Mouse (Mus musculus) forebrain, embryonic 16.5 days (tissue): ENCODE data around the gene Suclg1. TPM values are rescaled to one million over a fixed set of nuclear protein-coding genes. Genes with fewer than 3 reads are reported as not detected.

Experiments
- ATAC-seq: fragments of 200-750 bp; cut with Nextera tagmentation; 2 replicates; pipeline ENCODE4 v1.8.0; 2017; ENCODE audit warnings: mild to moderate bottlenecking, moderate library complexity
- H3K27ac ChIP-seq: fragments of 300-500 bp; sonication (generic); 2 replicates; pipeline ENCODE4 v1.5.1; 2014; ENCODE audit warnings: low read length, control low read depth
- H3K27me3 ChIP-seq: fragments of 300-500 bp; sonication (generic); replicated peaks from 2 replicates; pipeline ENCODE4 v1.6.1; 2014; ENCODE audit warnings: low read length; ENCODE audit not compliant: control insufficient read depth, insufficient read depth
- H3K36me3 ChIP-seq: fragments of 300-500 bp; sonication (generic); 2 replicates; pipeline ENCODE4 v1.6.1; 2014; ENCODE audit not compliant: control insufficient read depth, insufficient read depth
- H3K4me1 ChIP-seq: fragments of 300-500 bp; sonication (generic); replicated peaks from 2 replicates; pipeline ENCODE4 v1.6.1; 2014; ENCODE audit warnings: low read length; ENCODE audit not compliant: control insufficient read depth, insufficient read depth
- H3K4me2 ChIP-seq: fragments of 300-500 bp; sonication (generic); 2 replicates; pipeline ENCODE4 v1.6.1; 2014; ENCODE audit warnings: mild to moderate bottlenecking, low read length, control low read depth
- H3K4me3 ChIP-seq: fragments of 300-500 bp; sonication (generic); replicated peaks from 2 replicates; pipeline ENCODE4 v1.5.1; 2014; ENCODE audit warnings: mild to moderate bottlenecking, low read length, control low read depth
- H3K9ac ChIP-seq: fragments of 300-500 bp; sonication (generic); replicated peaks from 2 replicates; pipeline ENCODE4 v1.6.1; 2014; ENCODE audit warnings: low read depth, low read length, control low read depth
- H3K9me3 ChIP-seq: fragments of 300-500 bp; sonication (generic); 2 replicates; pipeline ENCODE4 v1.6.1; 2016; ENCODE audit warnings: low read length; ENCODE audit not compliant: control insufficient read depth
- WGBS: fragments of 180-500 bp; shearing (Covaris S2); extraction: QIAGEN DNeasy Blood & Tissue Kit; methylation state at CpG from one replicate; pipeline ENCODE4 v1.1.7; 2014; 5-methylcytosine and 5-hydroxymethylcytosine counted together
- polyA plus RNA-seq: library from polyadenylated mRNA; unstranded; fragments of >200 nt; fragmentation: Nextera tagmentation; extraction: Ambion mirVana; gene quantifications from 2 replicates; pipeline ENCODE4 v1.2.1, GENCODE M21; 2015

Gene Suclg1
- 132 and 134 TPM in 2 replicates for polyA plus RNA-seq

GRCm38 (mm10) chr6:73248237-73249048 is at the start of gene Suclg1:
TSS of gene Suclg1 (plus strand) at chr6:73248382.
- H3K27me3 ChIP-seq: no peaks in the 10 kb centered on the region
- under 1% methylated on average over 58 of the region's 58 CpGs for WGBS
- H3K36me3 ChIP-seq: no peaks in the 10 kb centered on the region
- H3K9ac ChIP-seq: peak within 1 kb of the TSS; percentile 96
- H3K9me3 ChIP-seq: no peaks in the 10 kb centered on the region
- peak within 1 kb of the TSS; percentile 100 for H3K4me3 ChIP-seq
- peak; percentile 95 for ATAC-seq
- H3K27ac ChIP-seq: peak within 1 kb of the TSS; percentile 62
- peaks cover 14% of the 10 kb centered on the region for H3K4me1 ChIP-seq
- H3K4me2 ChIP-seq: peak within 1 kb of the TSS; percentile 89

GRCm38 (mm10) chr6:73203724-73204123 is 44.5 kb upstream of the Suclg1 start:
- no peak overlapping the region for H3K4me3 ChIP-seq
- H3K9me3 ChIP-seq: no peaks in the 10 kb centered on the region
- no peak for ATAC-seq
- 75% methylated on average over 2 of the region's 2 CpGs for WGBS
- H3K4me2 ChIP-seq: no peak overlapping the region
- no peaks in the 10 kb centered on the region for H3K36me3 ChIP-seq
- no peak overlapping the region for H3K27ac ChIP-seq
- no peaks in the 10 kb centered on the region for H3K27me3 ChIP-seq
- no peaks in the 10 kb centered on the region for H3K4me1 ChIP-seq
- no peak overlapping the region for H3K9ac ChIP-seq

GRCm38 (mm10) chr6:73204937-73205336 is 43.2 kb upstream of the Suclg1 start:
- H3K4me3 ChIP-seq: no peak overlapping the region
- no peaks in the 10 kb centered on the region for H3K9me3 ChIP-seq
- H3K9ac ChIP-seq: no peak overlapping the region
- no peak overlapping the region for H3K27ac ChIP-seq
- no peak overlapping the region for H3K4me2 ChIP-seq
- no peaks in the 10 kb centered on the region for H3K4me1 ChIP-seq
- no peak for ATAC-seq
- no peaks in the 10 kb centered on the region for H3K36me3 ChIP-seq
- H3K27me3 ChIP-seq: no peaks in the 10 kb centered on the region
- 83% methylated on average over 4 of the region's 4 CpGs for WGBS

DNA sequence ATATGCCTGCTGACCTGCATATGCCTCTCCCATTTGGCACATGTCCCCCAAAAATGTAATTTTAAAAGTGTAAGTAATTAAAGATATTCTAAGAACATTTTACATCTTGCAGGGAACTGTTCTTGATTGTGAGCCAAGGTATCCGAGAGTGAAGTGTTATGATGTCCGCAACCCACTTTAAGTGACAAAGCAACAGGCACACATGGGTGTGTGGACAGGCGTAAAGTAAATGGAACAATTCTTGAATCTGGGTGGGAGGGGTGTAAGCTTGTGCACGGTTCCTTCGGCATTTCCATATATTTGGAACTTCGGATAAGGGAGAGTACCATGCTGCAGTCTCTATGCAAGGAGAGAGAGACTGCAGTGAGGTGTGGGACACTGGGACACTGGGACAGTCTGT is 38.6 kb upstream of the Suclg1 start:
- ATAC-seq: no peak
- no peaks in the 10 kb centered on the region for H3K36me3 ChIP-seq

DNA sequence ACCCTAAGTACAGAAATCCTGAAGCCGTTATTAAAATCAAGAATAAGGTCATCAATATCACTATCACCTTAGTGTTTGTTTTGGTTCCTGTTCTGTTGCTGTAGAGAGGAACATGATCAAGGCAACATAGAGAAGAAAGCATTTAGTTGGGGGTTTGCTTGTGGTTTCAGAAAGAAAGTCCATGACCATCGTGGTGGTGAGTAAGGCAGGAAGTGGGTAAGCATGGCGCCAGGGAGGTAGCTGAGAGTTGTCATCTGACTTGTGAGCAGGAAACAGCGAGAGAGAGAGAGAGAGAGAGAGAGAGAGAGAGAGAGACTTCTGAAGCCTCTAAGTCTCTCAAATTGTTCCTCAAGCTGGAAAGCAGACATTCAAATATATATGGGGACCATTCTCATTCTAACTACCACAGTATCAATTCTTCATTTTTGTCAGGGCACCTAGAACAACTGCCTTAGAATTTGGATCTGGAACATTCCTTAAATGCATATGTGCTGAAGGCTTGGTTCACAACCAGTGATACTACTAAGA is 37.7 kb upstream of the Suclg1 start:
- H3K9me3 ChIP-seq: no peaks in the 10 kb centered on the region
- H3K4me3 ChIP-seq: no peak overlapping the region
- H3K4me2 ChIP-seq: no peak overlapping the region
- no peaks in the 10 kb centered on the region for H3K4me1 ChIP-seq
- no peaks in the 10 kb centered on the region for H3K36me3 ChIP-seq
- H3K27ac ChIP-seq: no peak overlapping the region
- 90% methylated on average over 4 of the region's 4 CpGs for WGBS
- ATAC-seq: no peak
- H3K27me3 ChIP-seq: no peaks in the 10 kb centered on the region
- no peak overlapping the region for H3K9ac ChIP-seq

More for the DNA sequence above, 38.6 kb upstream of the Suclg1 start:
- WGBS: 88% methylated on average over 6 of the region's 6 CpGs
- no peak overlapping the region for H3K9ac ChIP-seq
- H3K27me3 ChIP-seq: no peaks in the 10 kb centered on the region
- no peak overlapping the region for H3K4me3 ChIP-seq
- no peak overlapping the region for H3K4me2 ChIP-seq
- no peaks in the 10 kb centered on the region for H3K4me1 ChIP-seq
- no peaks in the 10 kb centered on the region for H3K9me3 ChIP-seq
- H3K27ac ChIP-seq: no peak overlapping the region

- H3K9me3 ChIP-seq: no peaks in the 10 kb centered on the region
- WGBS: 93% methylated on average over 3 of the region's 3 CpGs
- no peak overlapping the region for H3K4me3 ChIP-seq
- no peak for ATAC-seq
- no peaks in the 10 kb centered on the region for H3K27me3 ChIP-seq
- no peaks in the 10 kb centered on the region for H3K4me1 ChIP-seq
- no peak overlapping the region for H3K4me2 ChIP-seq
- H3K36me3 ChIP-seq: no peaks in the 10 kb centered on the region
- no peak overlapping the region for H3K9ac ChIP-seq
- no peak overlapping the region for H3K27ac ChIP-seq
Observed at GRCm38 (mm10) chr6:73211036-73211435, 37.1 kb upstream of the Suclg1 start.

DNA sequence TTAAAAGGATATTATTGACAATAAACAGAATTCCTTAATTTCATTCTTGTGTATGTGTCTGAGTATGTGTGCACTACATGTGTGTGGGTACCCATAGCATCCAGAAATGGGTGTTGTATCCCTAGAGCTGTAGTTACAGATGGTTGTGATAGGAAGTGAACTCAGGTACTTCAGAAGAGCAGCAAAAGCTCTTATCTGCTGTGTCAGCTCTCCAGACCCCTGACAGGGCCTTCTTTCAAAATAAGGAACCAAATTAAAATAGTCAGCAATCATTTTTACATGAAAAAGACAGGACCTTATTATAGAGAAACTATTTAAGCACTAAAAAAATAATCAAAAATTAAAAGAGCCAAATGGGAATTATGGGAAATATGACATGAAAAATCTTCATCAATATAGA is 36.6 kb upstream of the Suclg1 start:
- H3K27me3 ChIP-seq: no peaks in the 10 kb centered on the region
- ATAC-seq: no peak
- no peaks in the 10 kb centered on the region for H3K4me1 ChIP-seq
- H3K4me2 ChIP-seq: no peak overlapping the region
- no peak overlapping the region for H3K27ac ChIP-seq
- no peak overlapping the region for H3K4me3 ChIP-seq
- H3K9ac ChIP-seq: no peak overlapping the region
- no peaks in the 10 kb centered on the region for H3K36me3 ChIP-seq
- no peaks in the 10 kb centered on the region for H3K9me3 ChIP-seq

GRCm38 (mm10) chr6:73221189-73221957 is 26.8 kb upstream of the Suclg1 start, which contains the start of gene Dnah6:
TSS of gene Dnah6 (minus strand) at chr6:73221651.
- peak within 1 kb of the TSS; percentile 71 for H3K4me2 ChIP-seq
- 30% methylated on average over 25 of the region's 25 CpGs for WGBS
- H3K27ac ChIP-seq: peak within 1 kb of the TSS; percentile 29
- H3K9ac ChIP-seq: peak within 1 kb of the TSS; percentile 53
- peak; percentile 100 for ATAC-seq
- H3K4me3 ChIP-seq: peak within 1 kb of the TSS; percentile 46
- no peaks in the 10 kb centered on the region for H3K27me3 ChIP-seq
- H3K9me3 ChIP-seq: no peaks in the 10 kb centered on the region
- peaks cover 8% of the 10 kb centered on the region for H3K4me1 ChIP-seq
- no peaks in the 10 kb centered on the region for H3K36me3 ChIP-seq
